Mouse (Mus musculus): ENCODE measurements around the gene Gopc.
"Not testable (repeated sequence)": the region's sequence is repeated elsewhere in the genome, so short reads cannot be mapped to it uniquely, and the experiment has no call there.

Gene Gopc

DNA sequence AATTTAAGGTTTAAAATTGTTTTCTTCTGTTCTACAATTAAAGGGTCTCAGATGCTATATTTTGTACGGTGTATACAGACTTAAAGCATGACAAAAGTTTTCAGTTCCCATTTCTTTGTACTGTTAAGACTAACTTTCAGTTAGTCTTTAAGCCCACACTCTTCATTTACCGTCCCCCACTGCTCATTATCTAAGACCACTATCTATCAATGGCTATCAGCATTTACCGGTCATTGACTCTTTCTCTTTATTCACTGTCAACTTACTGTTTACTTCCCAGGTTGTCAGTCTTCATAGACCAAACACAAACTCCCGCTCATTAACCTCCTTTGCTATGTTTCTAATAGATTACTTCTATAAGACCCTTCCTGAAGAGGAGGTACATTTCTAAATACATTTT, 5.3 kb upstream of the Gopc start:
- no peak for DNase-seq (ENCODE audit: extremely low read depth, low read depth)

DNA sequence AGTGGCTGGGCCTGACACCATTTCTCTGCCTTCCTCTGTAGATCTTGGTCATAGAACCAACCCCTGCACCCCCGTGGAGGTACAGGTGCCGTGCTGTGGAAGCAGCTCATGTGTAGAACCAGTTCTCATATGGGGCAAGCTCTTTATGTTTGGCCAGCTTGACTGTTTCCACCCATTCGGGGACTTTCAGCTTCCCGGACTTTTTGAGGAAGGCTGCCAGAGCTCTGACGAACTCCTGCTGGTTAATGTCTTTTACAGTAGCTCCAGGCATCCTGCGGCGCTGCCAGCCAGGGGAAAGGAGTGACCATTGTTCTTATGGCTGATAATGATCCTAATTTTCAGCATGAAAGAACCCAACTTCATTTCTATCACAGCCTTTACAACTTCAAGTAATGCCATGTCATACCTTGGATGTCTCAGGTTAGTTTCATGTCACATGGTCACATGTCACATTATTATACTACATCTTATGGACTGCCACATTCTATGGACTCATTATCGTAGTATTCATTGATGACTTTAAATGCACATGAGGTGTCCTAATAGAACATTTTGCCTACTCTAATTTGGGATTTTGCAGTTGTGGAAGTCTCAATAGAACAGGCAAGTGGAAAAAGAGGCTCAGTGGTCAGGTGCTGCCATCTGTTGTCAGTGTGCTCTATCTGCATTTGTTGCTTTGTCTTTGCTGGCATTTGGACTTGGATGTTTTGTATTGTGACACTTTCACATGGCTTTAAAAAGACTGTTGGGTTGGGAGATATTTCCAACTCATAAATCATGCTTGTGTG, 3.1 kb upstream of the Gopc start:
- DNase-seq (ENCODE audit: extremely low read depth, low read depth): no peak

DNA sequence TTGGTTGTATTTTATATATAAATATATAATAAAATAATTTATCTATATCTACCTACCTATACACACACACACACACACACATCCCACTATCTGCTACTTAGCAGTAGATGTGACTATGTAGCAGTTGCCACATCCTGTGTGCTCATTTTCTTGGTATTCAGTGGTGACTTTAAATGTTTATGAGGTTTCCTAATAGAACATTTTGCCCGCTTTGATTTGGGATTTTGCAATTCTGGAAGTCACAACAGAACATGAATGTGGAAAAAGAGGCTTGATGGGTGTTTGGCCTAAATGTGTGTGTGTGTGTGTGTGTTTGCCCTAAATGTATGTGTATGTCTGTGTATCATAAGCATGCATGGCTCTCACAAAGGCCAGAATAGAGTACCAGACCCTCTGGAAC, 1.6 kb upstream of the Gopc start:
- no peak for DNase-seq (ENCODE audit: extremely low read depth, low read depth)

DNA sequence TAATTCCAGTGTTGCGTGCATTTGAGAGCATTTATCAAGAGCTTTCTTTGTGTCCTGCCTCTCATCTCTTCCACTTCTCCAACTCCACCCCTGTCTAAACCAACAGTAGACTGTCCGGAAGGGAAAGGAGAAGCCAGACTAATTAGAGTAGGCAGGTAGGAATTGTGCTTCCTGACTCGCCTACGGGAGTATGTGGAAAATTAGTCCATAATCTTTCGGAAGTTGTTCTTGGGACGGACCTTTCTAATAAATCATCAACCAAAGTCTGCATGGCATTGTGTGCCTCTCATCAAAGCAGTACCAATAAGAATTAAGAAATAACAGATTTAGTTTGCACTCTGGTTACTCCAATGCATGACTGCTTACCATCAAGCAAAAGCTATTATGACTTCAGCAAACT, 1.1 kb upstream of the Gopc start:
- DNase-seq (ENCODE audit: extremely low read depth, low read depth): no peak

DNA sequence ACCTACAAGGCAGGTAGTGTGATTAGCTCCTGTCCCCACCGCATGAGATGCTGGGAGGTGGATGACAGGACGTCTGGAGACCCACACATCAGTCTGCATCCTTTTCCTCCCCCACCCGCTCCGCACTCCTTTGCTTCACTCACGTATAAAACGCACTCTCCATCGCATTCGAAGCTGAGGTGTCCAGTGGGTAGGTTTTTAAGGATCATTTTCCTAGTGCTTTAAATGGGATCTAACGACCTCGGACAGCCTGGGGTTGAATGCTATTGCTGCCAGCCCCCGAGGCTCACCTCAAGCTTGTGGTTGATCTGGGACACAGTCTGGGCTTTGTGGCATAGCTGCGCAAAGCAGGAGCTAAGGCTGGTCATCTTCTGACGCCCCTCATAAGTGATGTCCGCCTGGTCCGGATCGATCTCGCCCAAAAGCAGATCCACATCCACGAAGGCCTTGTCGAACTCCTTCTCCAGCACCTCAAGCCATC, 563 bp downstream of the Gopc start:
- DNase-seq (ENCODE audit: extremely low read depth, low read depth): no peak

DNA sequence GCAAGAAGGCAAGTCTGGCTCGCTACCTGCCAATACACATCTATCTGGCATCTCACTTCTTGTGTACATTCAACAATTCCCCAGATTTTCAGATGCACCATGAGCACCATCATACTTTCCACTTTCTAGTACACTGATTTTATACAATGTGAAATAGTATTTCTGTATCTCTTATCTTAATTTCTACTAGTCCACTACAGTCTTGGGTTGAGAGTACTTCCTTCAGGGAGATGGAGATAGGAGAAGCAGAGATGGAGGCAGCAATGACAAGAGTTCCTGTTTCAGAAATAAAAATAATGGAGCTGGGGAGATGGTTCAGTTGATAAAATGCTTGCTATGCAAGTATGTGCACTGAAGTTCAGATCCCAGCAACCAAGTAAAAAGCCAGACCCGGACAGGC, 4.1 kb downstream of the Gopc start:
- no peak for DNase-seq (ENCODE audit: extremely low read depth, low read depth)

DNA sequence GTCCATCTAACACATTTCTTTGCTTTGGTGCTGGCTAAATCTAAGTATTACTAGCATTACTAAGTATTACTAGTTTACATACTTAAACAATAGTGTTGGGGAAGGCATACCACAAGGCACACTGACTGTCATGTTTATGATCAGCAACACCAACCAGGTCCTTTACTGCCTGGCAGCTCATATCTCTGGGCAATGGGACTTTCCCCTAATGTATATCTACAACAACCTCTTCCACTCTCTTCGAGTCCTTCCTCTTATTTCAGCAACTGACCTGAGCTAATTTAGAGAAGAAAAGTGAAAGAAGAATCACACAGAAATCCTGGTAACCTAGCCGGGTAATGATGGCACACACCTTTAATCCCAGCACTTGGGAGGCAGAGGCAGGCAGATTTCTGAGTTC, 5.5 kb downstream of the Gopc start:
- DNase-seq (ENCODE audit: extremely low read depth, low read depth): peak; percentile 59

DNA sequence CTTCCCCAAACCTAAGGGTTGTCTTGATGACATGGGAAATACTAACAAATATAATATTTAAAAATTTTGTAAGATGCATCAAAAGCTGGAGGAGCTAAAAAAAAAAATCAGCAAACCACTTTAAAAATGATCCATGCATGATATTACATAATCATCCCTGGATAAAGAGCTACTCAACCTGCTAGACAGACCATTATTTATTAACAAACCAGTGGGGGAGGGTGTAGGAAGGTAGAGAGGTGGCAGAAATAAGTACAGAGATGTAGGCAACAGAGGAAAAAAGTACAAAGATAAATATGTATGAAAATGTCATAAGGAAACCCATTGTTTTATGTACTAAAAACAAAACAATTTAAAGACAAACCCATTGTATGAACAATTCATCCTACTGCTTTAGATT, 7.3 kb downstream of the Gopc start:
- no peak for DNase-seq (ENCODE audit: extremely low read depth, low read depth)

DNA sequence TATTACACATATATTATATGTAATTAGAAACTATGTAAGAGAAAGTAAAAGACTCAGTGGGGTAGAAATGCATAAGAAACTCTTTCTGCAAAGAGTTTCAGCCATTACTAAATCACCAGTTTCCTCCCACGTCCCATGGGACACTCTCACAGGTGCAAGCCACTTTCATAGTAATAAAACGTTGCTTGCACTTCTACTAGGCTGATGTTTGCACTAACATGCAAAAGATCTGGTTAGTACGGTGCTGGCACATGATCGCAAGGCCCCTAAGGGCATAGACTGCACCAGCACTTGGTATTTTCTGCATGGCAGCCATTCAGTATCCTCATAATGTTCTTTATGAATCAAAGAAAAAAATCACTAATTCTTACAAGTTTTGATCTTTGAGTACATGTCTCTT, 8.1 kb downstream of the Gopc start:
- DNase-seq (ENCODE audit: extremely low read depth, low read depth): no peak

DNA sequence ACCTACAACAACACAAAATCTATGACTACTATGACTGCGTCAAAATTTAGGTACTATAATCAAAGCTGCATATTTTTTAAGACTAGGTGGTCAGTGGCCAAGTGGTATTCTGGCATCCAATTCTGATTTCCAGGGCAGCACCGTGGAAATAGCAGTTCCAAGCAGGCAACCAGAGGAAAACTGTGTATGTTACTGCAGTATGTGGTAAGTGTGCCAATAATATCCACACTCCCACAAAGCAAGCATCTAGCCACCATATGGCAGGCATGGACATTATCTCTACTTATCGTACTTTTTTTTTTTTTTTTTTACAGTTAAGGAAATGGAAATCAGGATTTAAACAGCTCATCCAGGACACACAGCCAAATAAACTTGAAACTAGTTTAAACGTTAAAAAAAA, 13.5 kb downstream of the Gopc start:
- no peak for DNase-seq (ENCODE audit: extremely low read depth, low read depth)

DNA sequence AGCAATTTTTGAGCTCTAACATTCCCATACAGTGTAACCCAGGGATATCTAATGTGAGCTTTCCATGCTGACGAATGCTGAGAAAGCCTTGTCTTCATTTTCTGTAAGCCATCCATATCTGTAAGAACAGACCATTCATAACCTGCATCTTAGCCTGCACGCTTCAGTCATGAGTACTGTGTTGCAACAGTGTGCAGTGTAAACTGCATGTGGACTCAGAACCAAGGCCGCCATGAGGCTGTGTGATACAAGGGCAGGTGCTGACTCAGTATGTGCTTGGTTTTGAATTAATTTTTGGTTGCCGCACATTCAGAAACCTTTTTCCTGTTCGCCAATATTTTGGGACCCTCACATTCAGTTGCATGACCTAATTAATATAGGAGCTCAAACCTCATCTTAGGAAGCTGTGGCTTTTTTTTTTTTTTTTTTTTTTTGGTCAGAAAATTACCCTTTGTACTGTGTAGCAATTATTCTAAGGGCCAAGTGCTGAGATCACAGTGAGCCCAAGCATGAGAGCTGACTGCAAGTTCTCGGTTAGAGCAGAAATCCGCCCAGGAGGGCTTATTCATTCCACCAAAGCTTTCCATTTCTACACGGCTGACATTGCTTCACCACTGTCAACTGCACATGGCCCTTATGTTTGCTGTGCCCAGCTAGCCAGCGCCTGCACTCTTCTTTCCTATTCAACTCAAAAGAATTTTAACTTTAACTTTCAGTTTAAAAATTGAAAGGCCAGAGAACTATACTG, 20.9 kb downstream of the Gopc start:
- no peak for DNase-seq (ENCODE audit: extremely low read depth, low read depth)

DNA sequence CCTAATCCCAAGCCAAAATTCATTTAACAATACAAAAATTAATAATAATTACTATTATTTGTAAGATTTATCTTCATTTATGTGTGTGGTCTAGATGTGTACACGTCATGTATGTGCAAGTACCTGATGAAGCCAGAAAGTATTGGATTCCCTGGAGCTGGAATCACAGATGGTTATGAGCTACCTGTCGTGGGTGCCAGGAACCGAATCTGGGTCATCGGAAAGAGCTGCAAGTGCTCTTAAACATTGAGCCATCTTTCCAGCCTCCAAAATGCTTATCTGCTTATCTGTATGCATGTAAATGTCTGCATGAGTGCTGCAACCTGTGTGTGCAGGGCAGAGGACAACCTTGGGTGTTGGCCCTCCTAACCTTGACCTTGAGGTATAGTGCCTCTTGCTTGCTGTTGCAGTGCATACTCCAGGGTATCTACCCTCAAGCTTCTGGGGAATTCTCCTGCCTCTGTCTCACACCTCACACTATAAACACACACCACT, 21.6 kb downstream of the Gopc start:
- no peak for DNase-seq (ENCODE audit: extremely low read depth, low read depth)

DNA sequence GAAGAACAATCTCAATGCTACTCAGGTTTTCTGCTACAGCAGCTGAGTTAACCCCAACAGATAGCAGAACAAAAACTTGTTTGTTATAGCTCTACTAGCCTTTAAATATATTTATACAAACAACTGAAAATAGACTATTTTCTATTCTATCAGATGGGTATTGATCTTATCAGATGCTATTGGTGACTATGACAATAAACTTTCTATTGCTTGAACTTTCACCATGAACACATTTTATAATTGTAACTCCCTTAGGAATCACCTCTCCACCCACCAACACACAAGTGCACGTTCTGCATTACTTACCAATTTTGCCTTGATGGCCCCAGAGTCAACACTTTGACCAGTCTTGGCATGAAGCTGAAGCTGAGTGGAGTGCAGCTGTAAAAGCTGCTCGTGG, 23.5 kb downstream of the Gopc start, which contains the start of gene Gm26741:
TSS of gene Gm26741 (plus strand) at position 301 of the 400 bp plus-strand sequence.
- DNase-seq (ENCODE audit: extremely low read depth, low read depth): no peak

DNA sequence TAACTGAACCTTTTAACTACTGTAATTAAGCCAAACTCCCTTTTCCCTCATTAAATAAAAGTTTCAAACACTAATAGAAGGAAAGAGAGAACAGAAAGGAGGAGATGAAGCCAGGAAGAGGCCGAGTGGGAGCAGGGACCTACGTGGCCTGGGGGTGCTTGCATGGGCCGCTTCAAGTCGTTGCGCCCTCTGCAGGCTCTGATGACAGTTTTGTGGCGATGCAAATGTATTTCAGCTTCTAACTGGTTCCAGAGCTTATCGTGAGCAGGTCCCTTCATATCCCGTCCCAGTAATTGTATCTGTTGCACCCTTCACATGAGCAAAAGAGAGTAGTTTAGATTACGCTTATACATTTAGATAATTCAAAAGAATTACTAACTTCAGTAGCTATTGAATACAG, 28.7 kb downstream of the Gopc start:
- DNase-seq (ENCODE audit: extremely low read depth, low read depth): no peak

DNA sequence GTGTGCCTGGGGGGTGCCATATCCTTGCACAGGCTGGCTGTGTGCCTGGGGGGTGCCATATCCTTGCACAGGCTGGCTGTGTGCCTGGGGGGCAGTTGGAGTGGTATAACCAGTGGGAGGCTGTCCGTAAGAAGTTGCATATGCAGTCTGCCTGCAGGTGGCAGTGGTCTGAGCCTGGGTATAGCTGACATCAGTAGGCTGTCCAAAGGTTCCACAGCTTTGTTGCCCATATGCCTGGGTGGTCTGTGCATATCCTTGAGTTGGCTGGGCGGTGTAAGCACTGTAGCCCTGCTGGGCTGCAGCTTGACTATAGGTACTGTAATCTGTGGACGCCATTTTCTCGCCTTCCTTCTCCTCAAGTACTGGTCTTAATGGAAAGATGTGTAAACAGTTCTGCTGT, 38.6 kb downstream of the Gopc start:
- not testable (repeated sequence) for DNase-seq (ENCODE audit: extremely low read depth, low read depth)

DNA sequence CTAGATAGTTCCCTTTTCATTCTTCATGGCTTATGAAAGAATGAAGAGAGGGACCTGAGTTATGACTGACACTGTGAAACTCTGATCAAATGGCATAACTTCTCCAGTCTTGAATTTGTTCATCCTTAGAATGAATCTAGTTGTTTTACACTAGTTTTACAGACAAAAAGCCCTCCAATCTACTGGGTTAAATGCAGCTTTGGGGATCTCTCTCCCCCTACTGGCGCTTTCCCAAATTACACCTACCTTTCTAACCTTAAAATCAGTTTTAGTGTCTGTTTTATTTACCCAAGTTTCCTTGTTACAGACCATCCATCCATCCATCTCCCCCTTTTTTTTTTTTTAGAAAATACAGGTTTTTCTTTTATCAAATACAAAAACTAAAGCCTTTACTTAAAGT, 50.9 kb downstream of the Gopc start:
- peak; percentile 24 for DNase-seq (ENCODE audit: extremely low read depth, low read depth)

DNA sequence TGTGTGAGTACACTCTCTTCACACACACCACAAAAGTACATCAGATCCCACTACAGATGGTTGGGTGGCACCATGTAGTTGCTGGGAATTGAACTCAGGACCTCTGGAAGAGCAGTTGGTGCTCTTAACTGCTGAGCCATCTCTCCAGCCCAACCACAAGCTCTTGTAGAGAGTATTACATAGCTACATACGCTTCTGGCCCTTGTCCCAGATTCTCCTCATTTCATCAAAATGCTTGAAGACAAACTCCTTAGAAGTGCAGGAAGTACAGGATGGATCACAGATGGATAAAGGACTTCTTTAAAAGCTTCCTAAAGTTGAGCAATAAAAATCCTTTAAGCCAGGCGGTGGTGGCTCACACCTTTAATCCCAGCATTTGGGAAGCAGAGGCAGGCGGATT, 60.0 kb downstream of the Gopc start:
- DNase-seq (ENCODE audit: extremely low read depth, low read depth): no peak

DNA sequence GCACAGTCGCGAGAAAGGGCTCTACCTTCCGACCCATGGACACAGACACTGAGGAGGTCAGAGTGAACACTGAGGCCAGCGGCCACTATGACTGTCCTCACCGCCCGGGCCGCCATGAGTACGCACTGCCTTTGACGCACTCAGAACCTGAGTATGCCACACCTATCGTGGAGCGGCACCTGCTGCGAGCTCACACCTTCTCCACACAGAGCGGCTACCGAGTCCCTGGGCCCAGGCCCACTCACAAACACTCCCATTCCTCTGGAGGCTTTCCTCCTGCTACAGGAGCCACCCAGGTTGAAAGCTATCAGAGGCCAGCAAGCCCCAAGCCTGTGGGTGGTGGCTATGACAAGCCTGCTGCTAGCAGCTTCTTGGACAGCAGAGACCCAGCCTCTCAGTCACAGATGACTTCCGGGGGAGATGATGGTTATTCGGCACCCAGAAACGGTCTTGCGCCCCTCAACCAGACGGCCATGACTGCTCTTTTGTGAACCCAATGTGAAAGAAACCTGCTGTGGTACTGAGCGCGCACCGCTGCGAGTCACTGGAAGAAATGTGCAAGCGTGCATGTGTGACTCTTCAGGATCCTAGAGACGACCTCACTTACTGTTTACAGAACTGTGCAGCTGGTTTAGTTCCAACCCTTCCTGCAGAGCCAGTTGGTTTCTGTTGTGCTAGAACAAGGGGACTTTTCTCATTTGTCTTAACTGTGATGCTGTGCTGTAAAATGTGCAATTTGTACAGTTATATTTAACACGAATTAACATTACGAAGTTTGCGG, 62.2 kb downstream of the Gopc start:
- no peak for DNase-seq (ENCODE audit: extremely low read depth, low read depth)

DNA sequence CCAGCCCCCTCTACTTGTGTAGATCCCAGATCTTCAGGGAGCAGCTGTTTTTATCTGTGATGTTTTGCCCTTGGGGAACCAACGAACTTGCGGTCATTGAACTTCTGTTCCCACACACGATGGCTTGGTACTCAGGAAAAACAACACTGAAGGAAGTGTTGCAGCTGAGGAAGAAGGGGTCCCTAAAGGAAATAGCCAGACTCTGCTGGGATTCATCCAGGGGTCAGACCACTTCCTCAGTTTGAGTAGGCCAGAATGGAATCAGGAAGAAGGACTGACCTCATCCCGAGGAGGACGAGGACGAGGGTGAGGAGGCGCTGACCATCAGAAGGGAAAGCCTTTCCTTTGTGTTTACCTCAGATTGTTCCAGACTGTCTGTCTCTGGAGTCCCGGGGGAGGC, 72.7 kb downstream of the Gopc start:
- DNase-seq (ENCODE audit: extremely low read depth, low read depth): no peak

DNA sequence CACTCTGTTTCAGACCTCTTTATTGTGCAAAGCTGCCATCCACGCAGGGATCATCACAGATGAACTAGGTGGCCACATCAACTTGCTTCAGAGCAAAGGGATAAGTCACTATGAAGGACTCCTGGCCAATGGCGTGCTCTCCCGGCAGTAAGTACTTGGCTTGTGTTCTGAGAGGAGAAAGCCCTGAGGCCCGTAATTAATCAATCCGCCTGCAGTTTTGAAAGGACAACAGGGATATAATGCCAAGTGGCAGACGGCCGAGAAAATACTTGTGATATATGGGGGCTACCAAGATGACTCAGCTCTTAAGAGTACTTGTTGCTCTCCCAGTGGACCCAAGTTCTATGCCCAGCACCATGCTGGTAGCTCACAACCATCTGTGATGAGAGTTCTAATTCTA, 77.3 kb downstream of the Gopc start:
- no peak for DNase-seq (ENCODE audit: extremely low read depth, low read depth)

DNA sequence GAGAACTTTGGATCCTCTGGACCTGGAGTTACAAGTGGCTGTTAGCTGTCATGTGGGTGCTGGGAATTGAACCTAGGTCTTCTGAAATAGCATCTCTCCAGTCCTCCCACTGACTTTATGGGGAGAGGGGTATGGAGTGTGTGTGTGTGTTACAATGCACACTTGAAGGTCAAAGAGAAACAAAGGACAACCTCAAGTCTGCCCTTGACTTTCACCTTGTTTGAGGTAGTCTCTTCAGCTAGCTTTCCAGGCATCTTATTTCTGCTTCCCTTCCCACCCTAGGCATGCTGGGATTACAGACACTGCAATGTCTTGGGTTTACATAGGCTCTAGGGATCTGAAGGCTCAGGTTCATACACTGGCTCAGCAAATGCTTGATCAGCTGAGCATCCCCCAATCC, 79.7 kb downstream of the Gopc start:
- DNase-seq (ENCODE audit: extremely low read depth, low read depth): no peak

DNA sequence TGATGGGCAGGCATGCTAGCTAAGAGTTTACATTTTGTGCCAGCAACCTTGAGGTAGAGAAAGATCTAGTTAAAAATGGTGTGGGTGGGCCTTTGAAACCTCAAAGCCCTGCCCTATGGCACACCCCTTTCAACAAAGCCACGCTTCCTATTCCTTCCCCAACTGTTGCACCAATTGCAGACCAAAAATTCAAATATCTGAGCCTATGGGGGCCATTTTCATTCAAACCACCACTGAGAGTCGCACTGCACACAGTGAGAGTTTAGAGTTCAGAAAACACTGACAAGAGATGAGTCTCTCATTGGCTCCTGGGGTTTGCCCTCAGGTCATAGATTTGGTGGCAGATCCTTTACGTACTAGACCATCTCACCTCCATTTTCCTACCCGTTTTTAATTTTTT, 80.2 kb downstream of the Gopc start:
- no peak for DNase-seq (ENCODE audit: extremely low read depth, low read depth)
